Mouse (Mus musculus) lung, postnatal 36 days (tissue): ENCODE results near the gene Foxj1.
A peak's percentile ranks its signal among the peaks of the same experiment; 100 is the strongest.
"Not testable (repeated sequence)": the region's sequence is repeated elsewhere in the genome, so short reads cannot be mapped to it uniquely, and the experiment has no call there.

Experiments used
- DNase-seq: peaks from one replicate; pipeline ENCODE4 v3.0.0; 2022; ENCODE audit warnings: mixed read lengths

Foxj1 gene

DNA sequence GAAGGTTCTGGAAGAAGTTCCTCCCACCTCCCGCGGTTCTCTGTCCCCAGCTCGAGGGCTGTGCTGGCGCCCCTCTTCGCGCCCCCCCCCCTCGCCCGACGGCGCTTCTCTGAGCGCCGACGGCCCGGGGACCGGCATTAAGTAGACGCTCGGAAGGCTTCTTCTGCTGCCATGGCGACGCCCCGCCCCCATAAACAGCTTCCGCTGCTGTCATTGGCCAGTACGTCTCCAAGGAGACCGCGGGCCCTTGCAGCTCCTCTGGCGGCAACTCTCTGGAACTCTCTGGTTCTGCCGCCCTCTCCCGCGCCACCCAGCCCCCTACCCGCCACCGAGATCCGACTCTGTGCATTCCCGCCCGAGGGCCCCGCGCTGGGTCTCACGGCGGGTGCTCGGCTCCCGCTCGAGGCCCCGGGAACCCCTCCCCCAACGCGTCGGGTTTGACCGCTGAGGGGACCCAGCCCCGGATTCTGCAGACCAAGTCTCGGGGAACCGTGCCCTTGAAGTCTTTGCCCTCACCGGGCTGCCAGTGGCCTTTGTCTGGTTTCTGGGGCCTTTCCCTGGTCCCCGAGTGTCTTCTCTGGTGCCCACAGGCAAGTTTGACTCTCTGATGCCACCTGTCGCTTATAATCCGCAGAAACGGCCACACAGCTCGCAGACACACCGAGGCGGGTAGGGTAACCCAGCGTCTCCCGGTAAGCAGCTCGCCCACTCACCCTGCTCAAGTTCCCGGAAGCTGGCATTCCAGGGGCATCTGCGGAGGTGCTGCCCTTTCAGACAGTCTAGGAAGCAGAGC is at the start of gene Foxj1:
TSS of gene Foxj1 (minus strand) at position 156 of the 793 bp plus-strand sequence.
- peak; percentile 97 for DNase-seq

DNA sequence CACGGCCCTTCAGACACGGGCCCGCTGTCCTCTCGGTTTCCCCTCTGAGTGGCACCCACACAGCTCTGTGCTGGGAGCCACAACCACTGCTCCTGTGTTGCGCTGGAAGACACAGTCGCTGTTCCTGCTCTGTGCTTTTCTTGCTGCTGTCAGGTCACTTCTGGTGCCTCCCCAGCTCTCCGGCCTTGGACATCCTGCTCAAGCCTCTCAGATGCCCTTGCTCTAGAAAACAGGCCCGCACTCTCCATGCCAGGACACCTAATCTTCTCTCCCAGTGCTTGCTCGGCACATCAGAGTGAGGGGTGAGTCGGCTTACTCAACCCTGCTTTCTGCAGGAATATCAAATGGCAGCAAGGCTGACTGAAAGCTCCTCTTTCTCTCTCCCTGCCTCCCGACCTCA is 49.0 kb upstream of the Foxj1 start:
- no peak for DNase-seq

DNA sequence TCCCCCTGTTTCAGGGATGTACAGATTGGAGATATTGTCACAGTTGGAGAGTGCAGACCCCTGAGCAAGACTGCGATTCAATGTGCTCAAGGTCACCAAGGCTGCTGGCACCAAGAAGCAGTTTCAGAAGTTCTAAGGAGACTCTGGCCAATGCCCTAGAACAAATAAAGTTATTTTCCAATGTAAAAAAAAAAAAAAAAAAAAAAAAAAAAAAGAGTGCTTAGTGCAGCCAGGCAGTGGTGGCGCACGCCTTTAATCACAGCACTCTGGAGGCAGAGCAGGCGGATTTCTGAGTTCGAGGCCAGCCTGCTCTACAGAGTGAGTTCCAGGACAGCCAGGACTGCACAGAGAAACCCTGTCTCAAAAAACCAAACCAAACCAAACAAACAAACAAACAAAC is 47.9 kb upstream of the Foxj1 start:
- not testable (repeated sequence) for DNase-seq

DNA sequence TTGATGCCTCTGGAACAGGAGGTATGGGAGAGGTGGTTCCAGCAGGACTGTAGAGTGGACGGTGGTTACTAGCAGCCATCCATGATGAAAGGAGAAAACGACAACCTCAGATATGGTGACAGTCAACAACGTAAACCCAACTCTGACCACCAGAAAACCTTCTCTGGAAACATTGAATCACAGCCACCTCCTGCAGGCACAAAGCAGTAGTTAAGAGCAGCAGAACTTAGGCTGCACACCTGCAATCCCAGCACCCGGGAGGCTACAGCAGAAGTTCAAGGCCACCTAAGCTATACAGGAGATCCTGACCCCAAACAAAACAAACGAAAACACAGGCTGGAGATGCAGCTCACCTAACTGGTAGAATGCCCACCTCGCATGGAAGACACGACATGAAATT is 45.6 kb upstream of the Foxj1 start:
- DNase-seq = no peak

DNA sequence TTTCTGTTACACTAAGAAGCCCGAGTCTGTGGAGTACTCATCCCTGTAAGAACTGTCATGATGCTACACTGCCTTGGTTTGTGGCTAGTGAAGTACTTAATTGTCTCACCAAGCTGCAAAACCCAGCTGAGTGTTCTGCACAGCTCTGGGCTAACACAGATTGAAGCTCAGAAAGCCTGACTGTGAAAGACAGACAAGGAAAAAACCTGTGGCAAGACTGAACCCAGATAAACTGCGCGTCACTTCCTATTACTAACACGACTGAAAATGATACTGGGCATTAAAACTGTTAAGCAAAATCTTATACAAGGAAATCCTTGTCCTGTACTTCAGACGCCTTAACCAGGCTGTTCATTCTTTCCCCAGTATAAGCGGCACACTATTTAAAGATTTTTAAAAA is 44.3 kb upstream of the Foxj1 start:
- DNase-seq = no peak

DNA sequence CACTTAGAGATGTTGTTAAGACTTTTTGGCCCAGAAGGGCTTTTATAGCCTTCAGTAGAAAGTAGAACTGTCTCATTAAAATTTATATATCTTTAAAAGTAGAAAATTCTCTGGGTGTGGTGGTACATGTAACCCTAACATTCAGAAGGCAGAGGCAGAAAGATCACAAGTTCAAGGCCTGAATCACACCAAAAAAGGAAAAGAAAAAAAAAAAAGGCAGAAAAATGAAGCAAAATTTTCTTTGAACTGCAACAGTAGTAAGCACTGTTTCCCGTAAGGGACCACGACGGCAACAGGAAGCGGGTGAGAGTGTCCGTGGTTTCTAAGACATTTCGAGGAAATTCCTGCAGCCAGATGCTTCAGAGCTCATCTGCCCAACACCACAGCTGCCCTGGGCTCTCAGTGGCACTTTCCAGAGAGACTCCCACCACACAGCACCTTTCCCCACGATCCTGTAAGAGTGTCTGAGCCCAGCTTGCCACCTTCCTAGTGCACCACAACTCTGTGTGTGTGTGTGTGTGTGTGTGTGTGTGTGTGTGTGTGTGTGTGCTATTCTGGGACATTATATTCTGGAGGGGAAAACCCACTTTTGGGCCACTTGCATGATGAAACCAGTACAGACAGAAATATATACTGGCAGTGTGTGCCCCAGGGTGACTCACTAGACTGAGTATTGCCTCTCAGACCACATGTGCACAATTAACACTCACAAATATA is 41.9 kb upstream of the Foxj1 start:
- DNase-seq = peak; percentile 13

DNA sequence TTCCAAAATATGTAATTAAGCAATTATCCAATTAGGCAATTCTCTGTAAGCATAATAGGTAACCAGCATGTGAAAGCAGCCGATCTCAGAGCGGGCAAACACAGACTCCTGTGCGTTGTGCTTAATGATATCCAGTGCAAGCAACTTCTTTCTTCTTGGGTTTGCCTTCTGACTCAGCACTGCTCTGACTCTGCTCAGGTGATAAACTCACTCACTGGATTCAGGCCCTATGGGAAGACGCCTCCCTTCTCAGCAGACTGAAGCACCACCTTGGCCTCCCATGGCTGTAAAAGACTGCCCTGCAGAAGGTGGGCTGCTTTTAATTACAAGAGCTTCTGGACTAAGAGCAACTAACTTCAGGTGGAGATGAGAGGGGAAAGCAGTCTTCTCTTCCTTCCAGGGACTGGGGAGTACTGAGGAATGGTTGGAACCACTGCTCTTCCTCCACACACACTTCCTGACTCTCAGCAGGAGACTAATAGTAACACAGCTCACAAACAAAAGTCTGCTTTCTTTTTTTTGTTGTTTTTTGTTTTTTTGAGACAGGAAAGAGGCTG is 36.8 kb upstream of the Foxj1 start:
- no peak for DNase-seq

DNA sequence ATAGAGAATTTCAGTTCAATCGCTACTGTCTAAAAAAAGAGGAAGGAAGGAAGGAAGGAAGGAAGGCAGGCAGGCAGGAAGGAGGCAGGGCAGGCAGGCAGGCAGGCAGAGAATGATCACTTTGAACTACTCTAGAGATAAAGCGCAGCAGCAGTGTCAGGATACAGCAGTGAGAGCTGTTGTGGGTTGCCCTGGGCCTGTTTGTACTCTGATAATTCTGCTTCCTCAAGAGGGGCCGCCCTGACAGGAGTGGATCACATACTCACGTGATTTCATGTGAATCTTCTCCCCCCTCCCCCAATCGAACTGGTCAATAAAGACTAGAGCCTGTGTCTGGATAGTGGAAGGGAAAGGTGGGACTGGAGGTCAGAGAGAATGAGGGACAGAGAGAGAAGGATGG is 34.4 kb upstream of the Foxj1 start:
- no peak for DNase-seq

DNA sequence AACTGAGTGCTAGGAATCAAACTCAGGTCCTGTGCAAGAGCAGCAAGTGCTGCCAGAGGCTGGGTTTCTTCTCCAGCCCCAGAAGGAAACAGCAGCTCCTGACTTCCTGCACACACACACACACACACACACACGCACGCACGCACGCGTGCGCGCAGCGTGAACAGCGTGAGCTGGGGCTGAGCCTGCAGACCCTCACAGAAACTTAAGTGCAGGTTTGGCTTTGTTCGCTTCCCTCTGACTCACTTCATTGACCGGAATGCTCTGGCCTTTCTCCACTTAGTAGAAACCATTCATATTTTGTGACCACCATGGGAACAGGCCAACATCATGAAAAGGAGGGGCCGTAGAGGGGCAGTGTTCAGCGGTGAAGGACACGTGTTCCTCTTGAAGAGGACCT is 33.9 kb upstream of the Foxj1 start:
- no peak for DNase-seq

DNA sequence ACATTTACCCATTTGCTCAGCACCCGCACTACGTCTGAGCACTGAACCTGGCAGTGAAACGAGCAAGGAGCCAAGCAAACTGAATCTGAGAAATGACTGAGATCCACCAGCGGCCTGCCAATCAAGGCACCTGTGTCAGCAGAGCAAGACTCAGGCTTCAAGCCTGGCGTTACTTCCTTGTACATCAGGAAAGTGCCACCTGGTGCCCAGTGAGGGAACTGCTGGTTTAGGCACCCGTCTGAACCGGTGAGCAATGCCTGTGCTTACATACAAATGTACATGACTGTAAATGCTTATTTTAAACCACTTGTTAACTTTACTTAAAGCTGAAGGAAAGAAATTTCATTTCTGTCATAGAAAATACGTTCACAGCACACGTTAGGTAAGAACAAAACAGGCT is 32.9 kb upstream of the Foxj1 start:
- peak; percentile 96 for DNase-seq

DNA sequence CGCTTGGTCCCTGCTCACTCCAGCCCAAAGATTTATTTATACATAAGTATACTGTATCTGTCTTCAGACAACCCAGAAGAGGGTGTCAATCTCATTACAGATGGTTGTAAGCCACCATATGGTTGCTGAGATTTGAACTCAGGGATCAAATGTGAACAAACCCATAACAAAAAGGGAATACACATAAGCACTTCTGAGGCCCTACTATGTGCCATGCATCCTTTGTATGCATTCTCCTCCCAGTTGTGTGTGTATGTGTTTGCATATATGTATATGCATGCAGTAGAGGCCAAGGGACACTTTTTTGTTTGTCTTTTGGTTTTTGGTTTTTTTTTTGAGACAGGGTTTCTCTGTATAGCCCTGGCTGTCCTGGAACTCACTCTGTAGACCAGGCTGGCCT is 31.4 kb upstream of the Foxj1 start:
- no peak for DNase-seq

DNA sequence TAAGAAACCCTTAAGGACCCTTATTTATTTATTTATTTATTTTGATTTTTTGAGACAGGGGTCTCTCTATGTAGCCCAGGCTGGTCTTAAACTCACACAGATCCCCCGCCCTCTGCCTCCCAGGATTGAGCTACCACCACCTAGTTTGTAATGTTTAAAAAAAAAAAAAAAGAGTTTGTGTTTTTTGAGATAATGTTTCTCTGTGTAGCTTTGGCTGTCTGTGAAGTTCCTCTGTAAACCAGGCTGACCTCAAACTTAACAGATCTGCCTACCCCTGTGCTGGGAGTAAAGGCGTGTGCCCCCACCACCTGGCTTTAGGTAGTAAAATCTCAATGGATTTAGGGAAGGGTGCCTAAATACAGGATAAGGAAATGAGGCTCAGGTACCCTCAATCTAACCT is 30.9 kb upstream of the Foxj1 start:
- no peak for DNase-seq

DNA sequence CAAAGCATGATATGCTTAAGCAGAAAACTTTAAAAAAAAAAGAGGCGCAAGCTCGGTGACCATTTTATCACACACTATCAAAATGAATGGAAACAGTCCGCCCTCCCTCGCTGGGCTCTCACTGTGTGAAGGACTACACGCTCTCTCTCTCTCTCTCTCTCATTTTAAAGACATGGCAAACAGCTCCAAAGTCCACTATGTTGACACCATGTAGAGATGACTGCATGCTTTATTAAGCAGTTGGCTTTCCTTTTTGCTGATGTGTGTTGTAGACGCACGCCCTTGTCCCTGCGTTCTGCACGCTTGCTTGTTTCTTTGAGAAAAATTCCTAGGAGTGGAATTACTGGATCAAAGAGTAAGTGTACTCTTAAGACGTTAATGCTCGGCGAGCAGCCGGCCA is 30.2 kb upstream of the Foxj1 start:
- DNase-seq = no peak

DNA sequence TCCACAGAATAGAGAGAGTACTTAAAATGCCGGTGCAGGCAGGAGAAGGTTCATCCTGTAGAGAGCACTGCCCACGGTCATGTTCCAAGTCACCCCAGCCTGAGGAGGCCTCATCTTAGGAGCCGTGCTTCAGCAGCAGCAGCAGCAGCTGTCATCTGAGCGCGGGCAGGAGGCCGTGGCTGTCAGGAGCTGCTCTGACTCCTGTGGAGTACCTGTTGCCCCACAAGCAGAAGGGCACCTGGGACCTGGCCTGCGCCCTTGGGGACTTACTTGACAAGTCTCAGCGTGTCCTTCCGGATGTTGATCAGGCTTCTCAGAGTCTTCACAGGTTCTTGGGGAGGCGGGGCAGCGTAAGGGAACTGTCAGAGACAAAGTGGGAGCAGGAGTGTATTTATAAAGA is 26.8 kb upstream of the Foxj1 start:
- DNase-seq = no peak

DNA sequence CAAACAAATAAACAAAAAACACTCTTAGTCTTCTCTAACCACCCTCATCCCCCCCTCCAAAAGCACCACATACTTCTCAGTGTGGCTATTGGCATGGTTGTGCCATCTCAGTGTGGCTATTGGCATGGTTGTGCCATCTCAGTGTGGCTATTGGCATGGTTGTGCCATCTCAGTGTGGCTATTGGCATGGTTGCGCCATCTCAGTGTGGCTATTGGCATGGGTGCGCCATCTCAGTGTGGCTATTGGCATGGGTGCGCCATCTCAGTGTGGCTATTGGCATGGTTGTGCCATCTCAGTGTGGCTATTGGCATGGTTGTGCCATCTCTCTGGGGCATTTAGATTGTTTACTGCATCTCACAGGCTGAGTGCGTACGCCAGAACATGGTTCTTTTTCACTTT is 25.7 kb upstream of the Foxj1 start:
- not testable (repeated sequence) for DNase-seq

DNA sequence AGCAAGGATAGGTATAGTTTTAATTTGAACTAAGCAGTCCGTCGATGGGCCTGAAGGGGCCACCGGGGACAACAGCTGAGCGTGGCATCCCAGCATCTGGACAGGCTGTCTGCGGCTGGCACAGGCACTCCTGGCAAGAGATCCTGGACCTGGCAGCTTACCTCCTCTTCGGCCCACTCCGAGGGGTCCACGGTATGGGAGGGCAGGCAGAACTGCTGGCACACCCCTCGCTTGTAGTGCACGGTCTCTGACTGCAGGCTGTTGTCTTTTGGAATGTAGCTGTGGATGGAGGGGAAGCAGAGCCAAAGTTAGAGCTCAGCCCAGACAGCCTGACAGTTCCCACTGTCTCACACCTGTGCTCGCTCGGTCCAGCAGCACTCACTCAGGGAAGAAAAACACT is 24.5 kb upstream of the Foxj1 start:
- no peak for DNase-seq

DNA sequence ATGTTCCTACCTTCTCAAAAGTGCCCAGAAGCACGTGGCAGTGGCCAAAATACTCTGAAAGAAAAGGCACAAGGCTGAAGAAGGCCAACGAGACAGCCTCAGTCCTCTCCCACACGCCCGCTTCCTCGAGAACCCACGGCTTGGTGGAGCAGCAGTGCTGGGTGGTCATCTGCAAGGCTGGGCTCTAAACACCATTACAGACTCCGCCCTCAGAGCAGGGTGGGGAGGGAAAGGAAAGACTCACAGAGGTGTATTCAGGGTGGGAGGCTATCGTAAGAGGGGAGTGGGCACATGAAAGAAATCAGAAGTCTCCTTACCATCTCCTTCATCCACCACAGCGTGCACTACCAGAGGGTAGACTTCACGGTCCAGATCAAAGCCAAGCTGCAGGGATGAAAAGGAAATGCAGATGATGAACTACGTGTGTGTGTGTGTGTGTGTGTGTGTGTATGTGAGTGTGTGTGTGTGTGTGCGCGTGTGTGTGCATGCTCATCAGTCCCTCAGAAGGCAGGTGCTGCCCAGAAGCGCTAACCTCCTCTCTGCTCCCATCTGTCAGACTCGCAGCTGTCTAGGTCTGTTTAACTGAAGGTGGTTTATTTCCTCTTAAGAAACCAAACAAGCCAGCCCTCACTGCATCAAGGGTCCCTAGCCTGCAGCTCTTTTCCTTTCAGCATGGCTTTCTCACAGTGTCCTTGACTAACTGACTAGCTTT is 23.9 kb upstream of the Foxj1 start:
- no peak for DNase-seq

DNA sequence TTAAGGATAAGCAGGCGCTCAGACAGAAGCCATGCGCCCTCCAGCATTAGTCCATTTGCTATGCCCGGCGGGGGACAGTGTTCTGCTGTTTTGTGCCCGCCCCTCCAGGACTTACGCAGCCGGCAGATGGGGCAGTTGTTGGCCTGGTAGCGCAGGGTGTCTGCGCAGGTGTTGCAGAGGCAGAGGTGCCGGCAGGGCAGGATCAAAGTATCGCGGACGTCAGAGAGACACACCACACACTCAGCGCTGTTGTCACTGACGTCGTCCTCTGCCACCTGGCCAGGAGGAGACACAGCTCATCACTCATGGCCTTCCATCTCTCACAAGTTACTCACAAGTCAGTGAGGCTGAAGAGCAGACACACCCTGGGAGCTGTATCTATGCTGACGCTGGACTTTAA is 19.3 kb upstream of the Foxj1 start:
- no peak for DNase-seq

DNA sequence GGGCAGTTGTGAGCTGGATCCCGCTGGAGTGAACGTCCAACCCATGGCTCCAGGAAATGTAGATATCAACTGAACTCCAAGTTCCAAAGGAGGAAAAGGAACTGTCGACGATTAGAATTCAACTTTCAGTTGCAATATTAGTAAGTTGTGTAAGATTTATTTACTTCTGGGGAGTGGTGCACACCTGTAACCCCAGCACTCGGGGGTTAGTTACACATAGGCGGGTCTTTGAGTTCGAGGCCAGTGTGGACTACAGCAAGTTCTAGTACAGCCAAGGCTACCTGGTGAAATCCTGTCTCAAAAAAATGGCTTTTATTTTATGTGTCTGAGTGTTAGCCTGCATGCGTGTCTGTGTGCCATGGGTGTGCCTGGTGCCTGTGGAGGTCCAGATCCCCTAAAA is 18.3 kb upstream of the Foxj1 start:
- no peak for DNase-seq

DNA sequence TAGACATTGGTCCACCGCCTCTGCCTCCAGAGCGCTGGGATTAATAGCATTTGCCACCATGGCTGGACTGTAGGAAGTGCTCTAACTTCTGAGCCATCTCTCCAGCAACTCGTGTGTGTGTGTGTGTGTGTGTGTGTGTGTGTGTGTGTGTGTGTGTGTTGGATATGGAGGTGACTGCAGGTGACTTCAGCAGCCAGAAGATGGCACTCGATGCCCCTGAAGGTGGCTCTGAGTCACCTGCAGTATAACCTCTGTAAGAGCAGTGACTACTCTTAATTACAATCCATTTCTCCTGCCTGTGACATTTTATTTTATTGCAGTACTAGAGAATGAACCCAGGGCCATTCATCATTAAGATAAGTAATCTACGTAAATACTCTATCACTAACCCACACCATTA is 16.1 kb upstream of the Foxj1 start:
- DNase-seq = no peak

DNA sequence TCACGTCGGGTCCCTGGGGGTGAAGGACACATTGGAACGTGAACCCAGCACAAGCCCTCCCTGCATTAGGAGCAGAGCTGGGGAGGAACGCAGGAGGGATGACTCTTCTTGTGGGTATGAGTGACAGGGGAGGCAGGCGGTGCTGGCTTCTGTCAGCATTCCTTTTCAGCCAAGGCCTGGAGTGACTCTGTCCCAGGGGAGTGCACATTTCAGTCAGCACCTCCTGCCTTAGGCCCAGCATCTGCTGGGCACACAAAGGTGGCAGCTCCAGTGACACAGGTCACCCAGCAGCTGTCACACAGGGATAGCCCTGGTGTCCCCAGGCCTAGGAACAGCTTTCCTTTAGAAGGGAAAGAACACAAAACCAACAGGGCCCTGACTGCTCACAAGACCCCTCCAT is 12.8 kb upstream of the Foxj1 start:
- no peak for DNase-seq

DNA sequence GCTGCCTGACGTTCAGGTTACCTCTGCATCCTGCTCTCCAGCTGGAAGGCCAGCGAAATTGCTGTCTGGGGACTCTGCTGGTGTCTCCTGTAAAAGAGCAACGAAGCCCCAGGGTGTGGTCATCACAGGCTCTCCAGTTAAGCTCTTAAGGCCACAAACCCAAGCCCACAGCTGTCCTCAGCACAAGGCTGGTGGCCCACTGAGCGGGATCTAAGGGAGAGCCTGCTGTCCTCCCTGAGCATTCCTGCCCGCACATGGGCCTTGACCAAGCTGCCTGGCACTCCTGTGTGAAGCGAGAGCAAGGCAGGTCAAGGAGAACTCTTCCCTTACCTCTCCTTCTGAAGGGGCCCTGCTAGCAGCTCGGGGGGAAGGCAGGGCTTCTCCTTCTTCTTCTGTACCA is 11.8 kb upstream of the Foxj1 start:
- DNase-seq = no peak

DNA sequence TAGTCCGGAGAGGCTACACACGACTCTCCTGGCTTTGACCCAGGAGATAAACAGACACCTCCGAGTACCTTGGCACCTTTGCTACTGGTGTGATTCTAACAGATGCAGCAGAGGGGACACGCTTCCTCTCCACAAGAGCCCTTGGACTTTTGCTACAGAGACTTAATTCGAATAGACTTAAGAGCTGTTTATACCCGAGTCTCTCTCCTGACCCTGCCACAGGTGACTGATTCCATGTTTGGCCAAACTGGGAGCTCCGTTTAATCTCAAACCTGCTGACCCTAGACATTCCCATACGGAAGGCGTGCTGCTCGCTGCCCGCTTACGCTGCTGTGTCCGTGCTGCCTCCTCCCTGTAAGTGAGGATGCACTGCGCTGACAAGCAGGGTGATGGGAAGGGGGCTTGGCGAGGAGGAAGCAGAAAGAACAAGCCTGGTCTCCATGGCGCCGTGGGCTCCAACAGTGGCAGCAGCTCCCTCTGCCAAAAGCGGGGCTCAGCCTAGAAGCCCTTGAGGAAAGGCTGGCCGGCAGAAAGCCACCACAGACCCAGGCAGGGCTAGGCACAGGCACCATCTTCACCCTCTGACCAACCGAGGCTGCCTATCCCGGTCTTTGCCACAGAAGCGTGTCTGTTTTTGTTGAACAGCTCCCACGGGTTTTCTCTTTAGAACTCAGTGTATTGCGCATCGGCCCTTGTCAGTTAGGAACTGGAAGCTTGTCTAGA is 7.0 kb upstream of the Foxj1 start:
- DNase-seq = no peak
